Mouse (Mus musculus) megakaryocyte progenitor cell, adult 5-6 weeks (primary cell): Measurements from ENCODE around the gene Tmem243. TPM values are rescaled to one million over a fixed set of nuclear protein-coding genes. Genes with fewer than 3 reads are reported as not detected.

ENCODE experiments used
- ATAC-seq: replicated peaks from 2 replicates; pipeline ENCODE4 v1.8.0; 2016; ENCODE audit warnings: mild to moderate bottlenecking, moderate TSS enrichment, inconsistent platforms; ENCODE audit not compliant: poor library complexity
- total RNA-seq, 2 experiments: library from RNA; stranded (forward) in 1 of 2; stranded (reverse) in 1 of 2; fragments of 157-497, 149-512 nt in 1 of 2; fragments of 200-1000 nt in 1 of 2; gene quantifications; 2 replicates each; pipeline versions ENCODE4 v1.2.3 to v1.2.4; 2015 to 2017

The Tmem243 gene
- 30.1 and 30.4 TPM in 2 replicates for total RNA-seq (2015)
- total RNA-seq (2017): 18.3 and 19.9 TPM in 2 replicates

DNA sequence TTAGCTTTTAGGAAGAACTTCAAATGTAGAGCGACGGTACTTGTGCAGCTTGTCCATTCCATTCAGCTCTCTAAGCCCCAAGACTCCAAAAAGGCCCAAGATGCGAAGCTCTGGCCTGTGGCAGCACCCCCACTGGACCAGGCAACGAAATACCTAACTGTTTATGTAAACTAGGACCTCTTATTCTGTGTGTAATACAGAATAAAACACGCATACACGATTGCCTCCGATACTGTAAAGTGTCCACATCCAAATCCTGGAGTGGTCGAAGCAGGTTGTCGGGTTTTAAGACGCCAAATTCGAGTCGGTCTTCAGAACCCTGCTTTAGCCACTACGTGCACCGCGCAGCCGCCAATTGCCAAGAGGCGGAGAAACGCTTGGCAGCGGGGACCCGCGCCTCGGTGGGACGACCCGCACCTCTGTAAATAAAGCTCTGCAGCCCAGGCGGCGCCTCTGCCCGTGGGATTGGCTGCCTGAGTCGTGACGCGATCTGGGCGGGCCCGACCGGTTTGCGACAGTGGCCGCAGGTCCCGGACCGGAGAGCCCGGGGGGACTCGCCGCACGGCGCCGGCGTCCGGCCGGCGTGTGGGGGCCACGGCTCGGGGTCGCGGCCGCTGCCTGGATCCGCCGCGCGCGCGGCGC is at the start of gene Tmem243:
Gene Tmem243, plus strand, starts transcription at position 462 of the 642 bp plus-strand sequence.
- peak; percentile 89 for ATAC-seq

- peak; percentile 98 for ATAC-seq
These were observed 44.3 kb upstream of the Tmem243 start for GRCm38 (mm10) chr5:9056020-9056660.

DNA sequence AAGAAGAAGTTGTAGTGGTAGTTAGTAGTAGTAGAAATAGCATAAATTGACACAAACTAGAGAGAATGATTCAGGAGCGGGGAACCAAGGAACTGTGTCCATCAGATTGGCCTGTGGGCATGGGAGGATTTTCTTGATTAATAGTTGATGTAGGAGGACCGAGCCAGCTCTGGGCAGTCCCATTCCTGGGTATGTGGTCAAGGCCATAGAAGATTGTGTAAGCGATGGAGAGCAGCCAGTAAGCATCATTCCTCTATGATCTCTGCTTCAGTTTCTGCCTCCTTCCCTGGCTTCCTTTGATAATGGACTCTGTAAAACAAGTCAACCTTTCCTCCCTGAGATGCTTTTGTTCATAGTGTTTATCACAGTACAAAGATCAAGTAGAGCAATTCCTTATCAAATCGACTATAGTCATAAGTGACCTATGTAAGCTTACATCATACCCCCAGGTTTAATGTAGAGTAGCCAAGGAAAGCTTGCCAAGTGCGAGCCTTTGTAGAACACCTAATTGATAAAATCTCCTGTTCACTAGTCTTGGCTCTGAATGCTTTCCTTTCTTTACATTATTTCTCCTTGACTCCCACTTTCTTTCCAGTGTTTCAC is 43.1 kb upstream of the Tmem243 start:
- no peak for ATAC-seq

GRCm38 (mm10) chr5:9059303-9060023 is 41.0 kb upstream of the Tmem243 start:
- peak; percentile 33; the same call in 1 of the 2 replicates for ATAC-seq

GRCm38 (mm10) chr5:9060228-9060627 is 40.2 kb upstream of the Tmem243 start:
- peak; percentile 44; the same call in 1 of the 2 replicates for ATAC-seq

DNA sequence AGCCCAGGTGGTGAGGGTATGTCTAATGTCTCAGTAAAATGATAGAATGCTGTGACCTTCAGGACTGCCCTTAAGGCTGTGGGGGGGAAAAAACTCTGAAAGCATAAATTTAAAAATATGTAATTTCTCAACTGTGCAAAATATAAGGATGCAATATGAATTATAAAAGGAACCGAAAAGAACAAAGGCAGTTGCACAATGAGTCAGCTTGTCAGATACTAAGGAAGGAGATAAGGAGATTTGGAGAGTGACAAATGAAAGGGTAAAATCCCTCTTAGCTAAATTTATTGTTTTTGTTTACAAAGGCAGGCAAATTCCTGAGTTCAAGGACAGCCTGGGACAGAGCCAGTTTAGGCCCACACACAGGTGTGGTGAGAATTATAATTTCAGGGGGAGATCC is 36.3 kb upstream of the Tmem243 start:
- ATAC-seq: peak; percentile 27

DNA sequence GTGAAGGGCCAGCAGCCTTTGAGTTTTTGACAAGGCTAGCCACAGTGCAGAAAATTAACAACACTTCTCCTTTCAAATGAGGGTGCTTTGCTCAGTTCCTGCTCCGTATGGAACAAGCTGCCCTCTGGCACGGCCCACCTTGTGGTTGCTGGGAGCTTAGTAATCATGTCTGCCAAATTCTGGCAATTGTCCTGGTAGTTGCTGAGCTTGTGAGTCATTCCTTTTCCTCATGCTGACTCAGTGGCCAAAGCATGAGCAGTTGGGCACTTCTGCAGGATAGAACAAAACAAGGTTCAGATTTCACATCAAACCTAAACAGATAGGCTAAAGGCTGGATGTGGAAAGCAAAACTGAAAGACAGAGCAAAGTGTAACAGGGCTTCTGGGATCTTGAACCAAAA is 31.6 kb upstream of the Tmem243 start:
- peak; percentile 88 for ATAC-seq

- ATAC-seq: no peak
These were observed 30.8 kb upstream of the Tmem243 start for GRCm38 (mm10) chr5:9069599-9070209.

DNA sequence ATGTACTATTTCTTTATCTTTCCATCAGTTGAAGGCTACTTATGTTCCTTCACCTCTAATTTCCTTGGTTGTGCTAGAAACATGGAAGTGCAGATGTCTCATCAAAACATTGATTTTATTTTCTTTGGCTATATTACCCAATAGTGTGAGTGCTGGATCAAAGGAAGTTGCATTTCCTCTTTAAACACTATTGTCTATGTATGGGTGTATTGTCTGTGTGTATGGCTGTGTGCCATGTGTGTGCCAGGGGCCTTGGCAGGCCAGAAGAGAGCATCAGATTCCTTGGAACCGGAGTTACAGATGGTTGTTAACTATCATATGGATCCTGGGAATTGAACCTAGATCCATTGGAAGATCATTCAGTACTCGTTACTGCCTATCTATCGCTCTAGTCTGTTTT is 29.1 kb upstream of the Tmem243 start:
- peak; percentile 34 for ATAC-seq

DNA sequence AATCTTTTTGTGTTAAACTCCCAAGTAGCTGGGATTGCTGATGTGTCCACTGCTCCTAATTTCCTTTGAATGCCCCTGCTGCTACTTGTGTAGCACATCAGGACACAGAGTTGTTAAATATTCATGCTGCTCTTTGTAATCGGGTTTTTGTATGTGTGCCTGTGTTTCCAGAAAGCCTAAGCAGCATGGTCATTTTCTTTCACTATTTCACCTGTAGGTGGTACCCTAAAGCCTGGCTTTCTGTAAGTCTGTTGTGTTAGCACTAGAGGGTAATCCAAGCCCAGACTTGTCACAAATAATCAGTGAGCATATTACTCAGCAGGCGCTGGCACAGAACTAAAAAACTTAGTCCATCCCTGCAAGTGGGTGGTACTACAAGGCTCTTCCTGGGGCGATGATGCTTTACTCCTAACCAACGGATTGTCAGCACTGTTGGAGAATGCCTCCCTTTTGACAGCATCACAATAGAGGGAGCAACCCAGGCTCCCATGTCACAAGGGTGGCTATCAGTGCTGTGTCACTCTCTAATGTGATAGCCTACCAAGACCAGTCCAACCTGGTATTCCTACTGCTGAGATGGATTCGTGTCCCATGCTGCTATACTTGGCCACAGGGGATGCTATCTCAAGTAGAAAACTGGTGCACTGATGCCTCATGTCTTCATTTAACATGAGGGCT is 27.2 kb upstream of the Tmem243 start:
- peak; percentile 45; the same call in 1 of the 2 replicates for ATAC-seq

DNA sequence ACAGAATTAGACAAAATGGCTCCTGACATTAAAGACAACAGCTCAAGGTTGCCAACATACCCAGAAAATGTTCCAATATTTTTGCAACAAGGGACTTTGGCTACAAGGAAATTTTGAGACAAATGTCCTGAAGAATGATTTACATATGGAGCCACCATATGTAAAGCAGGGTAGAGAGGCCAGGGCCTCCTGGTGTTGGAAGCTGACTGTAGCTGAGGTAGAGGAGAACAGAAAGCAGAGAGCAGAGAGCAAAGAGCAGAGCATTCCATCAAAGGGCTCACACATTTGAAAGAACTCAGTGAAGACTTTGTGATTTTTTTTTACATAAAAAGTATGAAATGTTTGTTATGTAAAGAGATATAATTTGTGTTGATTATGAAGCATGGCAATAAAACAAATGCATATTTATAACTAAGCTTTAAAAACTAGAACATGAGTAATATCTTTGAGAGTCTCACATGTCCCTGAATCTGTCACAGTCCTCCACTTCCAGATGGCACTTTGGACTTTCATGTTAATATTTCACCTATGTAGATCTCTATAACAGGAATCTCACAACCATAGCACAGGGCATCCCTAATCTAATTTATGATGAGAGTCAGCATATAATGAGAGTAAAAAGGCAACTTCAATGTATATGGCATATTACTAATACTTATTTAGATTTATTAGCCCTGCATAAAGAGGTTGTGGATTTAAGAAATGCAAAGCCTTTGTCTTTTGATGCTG is 20.5 kb upstream of the Tmem243 start:
- no peak for ATAC-seq

DNA sequence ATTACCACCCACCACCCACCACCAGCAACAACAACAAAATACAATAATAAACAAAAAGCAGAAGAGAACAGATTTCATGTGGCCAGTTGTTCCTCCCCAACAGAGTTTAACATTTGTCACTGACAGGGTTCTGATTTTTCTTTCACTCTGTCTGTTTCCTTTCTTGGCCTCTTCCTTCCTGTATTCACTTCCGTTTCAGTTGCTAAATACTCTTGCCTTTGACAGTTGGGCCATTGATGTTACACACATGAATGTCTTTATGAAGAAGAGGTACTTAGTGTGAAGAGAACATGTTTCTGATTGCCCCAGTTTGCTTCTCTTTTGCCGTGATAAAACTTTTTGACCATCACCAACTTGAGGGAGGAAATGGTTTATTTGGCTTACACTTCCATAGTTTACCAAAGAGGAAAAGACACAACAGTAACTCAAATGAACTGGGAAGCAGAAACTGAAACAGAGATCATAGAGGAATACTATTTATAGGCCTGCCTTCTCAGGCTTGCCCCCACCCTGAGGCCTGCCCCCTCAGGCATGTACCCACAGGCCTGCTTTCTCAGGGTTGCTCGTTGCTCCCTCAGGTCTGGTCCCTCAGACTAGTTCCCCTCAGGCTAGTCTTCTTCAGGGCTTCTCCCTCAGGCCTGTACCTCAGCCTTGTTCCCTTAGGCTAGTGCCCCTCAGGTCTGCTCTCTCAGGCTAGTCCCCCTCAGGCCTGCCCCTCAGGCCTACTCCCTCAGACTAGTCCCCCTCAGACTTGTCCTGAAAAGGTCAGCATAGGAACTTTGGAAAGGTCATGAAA is 13.3 kb upstream of the Tmem243 start:
- peak; percentile 86 for ATAC-seq

DNA sequence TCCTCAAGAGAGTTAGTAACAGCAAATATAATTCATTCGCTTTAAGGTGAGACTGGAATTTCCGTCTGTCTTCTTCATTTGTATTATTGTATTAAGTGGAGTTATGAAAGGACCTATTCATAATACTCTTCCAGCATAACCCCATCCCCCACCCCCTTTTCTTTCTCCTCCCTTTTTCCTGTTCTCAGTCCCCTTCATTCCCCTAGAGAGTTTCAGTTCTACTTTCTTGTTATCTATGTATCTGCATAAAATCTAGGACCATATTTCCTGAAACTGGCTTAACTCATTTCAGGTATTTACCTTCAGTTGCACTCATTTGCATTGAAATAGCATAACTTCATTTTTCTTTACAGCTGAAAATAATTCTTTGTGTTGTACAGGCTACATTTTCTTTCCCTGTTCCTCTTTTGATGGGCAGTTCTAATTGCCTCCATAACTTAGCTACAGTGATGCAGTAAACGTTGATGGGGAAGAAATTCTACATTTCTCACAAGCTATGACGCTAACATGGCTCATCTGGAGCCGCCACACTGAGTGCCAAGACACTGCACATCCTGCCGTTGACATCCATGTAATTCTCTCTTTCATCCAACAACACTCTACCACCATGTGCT is 9.9 kb upstream of the Tmem243 start:
- no peak for ATAC-seq

DNA sequence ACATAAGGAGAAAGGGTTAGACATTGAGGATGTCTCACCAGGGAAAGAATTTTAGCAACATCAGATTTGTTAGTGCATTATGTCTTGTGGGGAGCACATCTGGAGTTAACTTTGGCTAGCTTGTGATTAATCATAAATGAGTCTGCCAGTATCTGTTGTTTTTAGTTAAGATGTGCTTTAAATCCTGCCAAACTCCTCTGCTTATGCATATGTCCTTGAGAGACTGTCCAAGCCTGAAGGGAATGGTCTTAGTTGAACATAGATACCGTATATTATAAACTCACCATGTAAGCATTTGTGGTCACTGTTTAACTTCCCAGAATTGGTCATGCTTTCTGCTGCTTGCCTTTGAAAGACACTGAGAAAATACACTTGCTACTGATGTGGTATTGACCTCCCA is 7.8 kb upstream of the Tmem243 start:
- no peak for ATAC-seq

DNA sequence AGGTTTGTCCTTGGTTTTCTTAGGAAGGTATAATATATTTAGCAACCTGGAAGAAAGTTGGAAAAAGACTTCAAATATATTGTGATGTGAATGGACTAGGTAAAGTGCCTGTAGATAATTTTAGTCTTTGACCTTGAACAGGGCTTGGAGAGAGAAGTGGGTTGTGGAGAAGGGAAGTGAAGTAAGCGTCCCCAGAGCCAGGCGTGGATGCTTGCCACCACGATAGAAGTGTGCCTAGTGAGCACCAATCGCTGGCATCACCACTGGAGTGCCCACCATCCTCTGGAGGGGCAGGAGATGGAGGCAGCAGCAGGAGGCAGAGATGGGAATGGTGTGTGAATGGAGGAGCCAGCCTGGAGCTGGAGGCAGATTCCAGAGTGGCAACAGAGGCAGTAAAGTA is 7.0 kb upstream of the Tmem243 start:
- ATAC-seq: peak; percentile 75

- peak; percentile 32 for ATAC-seq
These were observed 657 bp downstream of the Tmem243 start for GRCm38 (mm10) chr5:9100849-9101801.

DNA sequence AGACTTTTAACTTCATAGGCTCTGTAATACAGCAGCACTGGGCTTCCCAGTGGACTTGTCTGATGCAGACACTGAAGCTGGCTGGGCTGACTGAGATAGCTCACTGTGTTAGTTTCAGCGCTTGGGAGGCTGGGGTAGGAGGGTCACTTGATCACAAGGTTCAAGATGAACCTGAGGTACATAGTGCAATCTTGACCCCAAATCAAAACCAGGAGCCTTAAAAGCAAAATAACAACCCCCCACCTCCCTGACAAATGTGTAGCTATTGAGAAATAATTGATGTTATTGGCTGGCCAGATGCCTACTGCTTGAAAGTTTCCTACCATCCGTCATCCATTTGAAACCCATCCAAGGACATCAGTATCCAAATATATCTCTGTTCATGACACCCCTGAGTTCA is 2.2 kb downstream of the Tmem243 start:
- no peak for ATAC-seq
